In genomic region chr10:86889440-86889839, GRCm38 (mm10) we compare ENCODE assay signal across 21 mouse cellular contexts.
DNase-seq lines count a peak whose midpoint lies in the region; TF ChIP-seq lines count a peak whose summit lies in the region.
"Had no signal": no experiment of that assay in that cellular context is flagged by ENCODE, and none has a peak within 500 bp of the region (broad histone marks: within the 10 kb centered on the region; RNA-seq: fewer than 3 reads in every experiment).

No protein-coding gene starts in this region.

- H3K9me3 ChIP-seq in hindbrain, embryonic 10.5 days, result no peaks in the 10 kb centered on the region
- H3K9me3 ChIP-seq: heart, embryonic 15.5 days; limb, embryonic 13.5 days; neural tube, embryonic 13.5 days had no signal

- TF ChIP-seq CTCF in gastrocnemius, adult 2 months (IDR thresholded peaks at IDR 0.05), result no peak
- TF ChIP-seq CTCF in layer of hippocampus, adult 2 months (conservative IDR thresholded peaks at IDR 0.05), result no peak

- intact Hi-C loops in gastrocnemius, adult 2 months (cut with DNase I), result no loop called here

- no peak for DNase-seq in gastrocnemius, adult 2 months
- DNase-seq in gastrocnemius, postnatal 10 days, result no peak
- DNase-seq in layer of hippocampus, adult 2 months (ENCODE audit: low spot score in 2 of 2), result no peak
- DNase-seq in layer of hippocampus, adult 9-11 months, result no peak
- DNase-seq in 3134 (ENCODE audit: extremely low read depth, insufficient read length, low spot score), result peak; percentile 50
- peak; percentile 70 for DNase-seq in NIH3T3 (ENCODE audit: low read depth)
- no peak for DNase-seq in hindbrain, embryonic 10.5 days (ENCODE audit: low spot score)
- no peak for DNase-seq in frontal cortex, adult 2 months (ENCODE audit: extremely low spot score in 1 of 2, low spot score in 1 of 2)
- DNase-seq: cerebellum, adult 11-12 months; cerebellum, postnatal 14 days; embryo, embryonic 11 days; heart, adult 18-20 months; midbrain, embryonic 14.5 days; right cerebral cortex, postnatal 14 days; spleen, adult 18-20 months; thymus, postnatal 4 days had no signal

- peak overlapping the region; percentile 20; the same call in 1 of the 2 replicates for H3K27ac ChIP-seq in gastrocnemius, adult 2 months
- peak overlapping the region; percentile 80 for H3K27ac ChIP-seq in layer of hippocampus, adult 2 months
- H3K27ac ChIP-seq in hindbrain, embryonic 10.5 days, result no peak overlapping the region
- H3K27ac ChIP-seq: heart, embryonic 15.5 days; hindbrain, postnatal 0 days; limb, embryonic 13.5 days; neural tube, embryonic 13.5 days had no signal

- no peak overlapping the region for H3K4me3 ChIP-seq in gastrocnemius, adult 2 months
- H3K4me3 ChIP-seq in layer of hippocampus, adult 2 months, result no peak overlapping the region
- no peak overlapping the region for H3K4me3 ChIP-seq in hindbrain, embryonic 10.5 days
- H3K4me3 ChIP-seq: heart, embryonic 15.5 days; limb, embryonic 13.5 days; neural tube, embryonic 13.5 days had no signal

- no peaks in the 10 kb centered on the region for H3K27me3 ChIP-seq in hindbrain, embryonic 10.5 days (ENCODE audit: insufficient read depth, poor library complexity, severe bottlenecking)
- H3K27me3 ChIP-seq: heart, embryonic 15.5 days; limb, embryonic 13.5 days; neural tube, embryonic 13.5 days; Patski had no signal

- H3K36me3 ChIP-seq in hindbrain, embryonic 10.5 days, result no peaks in the 10 kb centered on the region
- H3K36me3 ChIP-seq: heart, embryonic 15.5 days; limb, embryonic 13.5 days; neural tube, embryonic 13.5 days had no signal

- H3K4me1 ChIP-seq in hindbrain, embryonic 10.5 days (replicated peaks), result peaks cover 6% of the 10 kb centered on the region; the same call in 1 of the 2 replicates
- H3K4me1 ChIP-seq: heart, embryonic 15.5 days; limb, embryonic 13.5 days; neural tube, embryonic 13.5 days had no signal

Comparison
In these comparisons a context has a peak if more than half of its experiments do, and no peak if none do; other contexts are left out.
1. DNase-seq: peak in 3134 (single experiment) and NIH3T3 (single experiment); none in gastrocnemius, adult 2 months (single experiment), gastrocnemius, postnatal 10 days (single experiment), layer of hippocampus, adult 2 months (0 of 2), layer of hippocampus, adult 9-11 months (single experiment), hindbrain, embryonic 10.5 days (single experiment) and frontal cortex, adult 2 months (0 of 2).